Mouse (Mus musculus) yolk sac, embryonic 10.5 days (tissue): Measurements from ENCODE around the gene Sall1.

Source experiments
- DNase-seq: peaks from one replicate; pipeline ENCODE4 v3.0.0-alpha.2; 2017; ENCODE audit warnings: low spot score

The Sall1 gene

GRCm38 (mm10) chr8:89038920-89039319 lies 5.0 kb downstream of the Sall1 start:
- DNase-seq = no peak

- no peak for DNase-seq
Measured at GRCm38 (mm10) chr8:89037536-89038236, 6.3 kb downstream of the Sall1 start.

GRCm38 (mm10) chr8:89032412-89032811 lies 11.6 kb downstream of the Sall1 start:
- no peak for DNase-seq

- no peak for DNase-seq
Measured at GRCm38 (mm10) chr8:89028156-89028555, 15.8 kb downstream of the Sall1 start.

GRCm38 (mm10) chr8:89026139-89026520 lies 17.8 kb downstream of the Sall1 start:
- DNase-seq = no peak

GRCm38 (mm10) chr8:89025281-89026138 lies 18.5 kb downstream of the Sall1 start:
- DNase-seq = no peak

GRCm38 (mm10) chr8:89024796-89025195 lies 19.2 kb downstream of the Sall1 start:
- DNase-seq = no peak

- DNase-seq = peak; percentile 57
Measured at GRCm38 (mm10) chr8:89021139-89021538, 22.8 kb downstream of the Sall1 start.

- DNase-seq = no peak
Measured at GRCm38 (mm10) chr8:89017891-89018290, 26.1 kb downstream of the Sall1 start.

- DNase-seq = no peak
Measured at GRCm38 (mm10) chr8:89016465-89017070, 27.4 kb downstream of the Sall1 start.

GRCm38 (mm10) chr8:89015539-89015938 lies 28.4 kb downstream of the Sall1 start:
- no peak for DNase-seq

GRCm38 (mm10) chr8:89012853-89013534 lies 31.0 kb downstream of the Sall1 start:
- peak; percentile 76 for DNase-seq

GRCm38 (mm10) chr8:89012024-89012712 lies 31.8 kb downstream of the Sall1 start:
- peak; percentile 66 for DNase-seq

GRCm38 (mm10) chr8:89008784-89009183 lies 35.2 kb downstream of the Sall1 start:
- no peak for DNase-seq

- no peak for DNase-seq
Measured at GRCm38 (mm10) chr8:89007114-89007513, 36.8 kb downstream of the Sall1 start.

GRCm38 (mm10) chr8:89006426-89006825 lies 37.5 kb downstream of the Sall1 start:
- DNase-seq = peak; percentile 47

- DNase-seq = no peak
Measured at GRCm38 (mm10) chr8:89005797-89006196, 38.2 kb downstream of the Sall1 start.

- peak; percentile 66 for DNase-seq
Measured at GRCm38 (mm10) chr8:89004041-89004440, 39.9 kb downstream of the Sall1 start.

GRCm38 (mm10) chr8:89003336-89003896 lies 40.5 kb downstream of the Sall1 start:
- DNase-seq = no peak

- DNase-seq = peak; percentile 58
Measured at GRCm38 (mm10) chr8:89002128-89002527, 41.8 kb downstream of the Sall1 start.

- no peak for DNase-seq
Measured at GRCm38 (mm10) chr8:88997276-88997675, 46.7 kb downstream of the Sall1 start.
